Mouse (Mus musculus): Measurements from ENCODE around the gene Slc29a2.

Slc29a2 gene

DNA sequence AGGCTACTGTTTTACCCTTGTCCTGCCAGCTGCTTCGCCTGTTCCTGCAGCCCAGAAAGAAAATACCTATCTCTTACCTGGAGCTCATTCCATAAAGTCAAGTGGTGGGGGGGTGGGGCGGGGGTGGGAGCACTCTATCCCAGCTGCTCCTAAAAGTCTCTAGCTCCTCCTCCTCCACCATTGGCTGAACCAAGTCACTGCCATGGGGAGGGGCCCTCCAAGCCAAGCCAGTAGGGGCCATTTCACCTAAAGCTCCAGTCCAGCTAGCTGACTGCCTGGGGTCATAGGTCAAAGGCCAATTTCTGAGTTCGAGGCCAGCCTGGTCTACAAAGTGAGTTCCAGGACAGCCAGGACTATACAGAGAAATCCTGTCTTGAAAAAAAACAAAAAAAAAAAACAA lies 9.0 kb downstream of the Slc29a2 start:
- no peak for DNase-seq (ENCODE audit: low read depth, low spot score)

DNA sequence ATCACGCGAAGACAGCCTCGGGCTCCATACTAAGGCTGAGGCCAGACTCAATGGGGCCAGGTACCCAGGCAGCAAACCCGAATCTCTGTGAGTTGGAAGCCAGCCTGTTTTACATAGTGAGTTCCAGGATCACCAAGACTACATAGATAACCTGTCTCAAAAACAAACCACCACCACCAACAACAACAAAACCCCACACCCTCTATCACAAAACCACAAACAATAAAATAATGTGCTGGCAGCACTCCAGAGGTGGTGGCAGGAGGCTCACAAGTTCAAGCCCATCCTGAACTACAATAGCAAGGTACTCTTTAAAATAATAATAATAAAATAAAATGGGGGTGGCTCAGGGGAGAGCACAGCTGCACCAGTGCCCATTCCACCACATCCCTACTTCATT lies 12.9 kb downstream of the Slc29a2 start:
- no peak for DNase-seq (ENCODE audit: low read depth, low spot score)

DNA sequence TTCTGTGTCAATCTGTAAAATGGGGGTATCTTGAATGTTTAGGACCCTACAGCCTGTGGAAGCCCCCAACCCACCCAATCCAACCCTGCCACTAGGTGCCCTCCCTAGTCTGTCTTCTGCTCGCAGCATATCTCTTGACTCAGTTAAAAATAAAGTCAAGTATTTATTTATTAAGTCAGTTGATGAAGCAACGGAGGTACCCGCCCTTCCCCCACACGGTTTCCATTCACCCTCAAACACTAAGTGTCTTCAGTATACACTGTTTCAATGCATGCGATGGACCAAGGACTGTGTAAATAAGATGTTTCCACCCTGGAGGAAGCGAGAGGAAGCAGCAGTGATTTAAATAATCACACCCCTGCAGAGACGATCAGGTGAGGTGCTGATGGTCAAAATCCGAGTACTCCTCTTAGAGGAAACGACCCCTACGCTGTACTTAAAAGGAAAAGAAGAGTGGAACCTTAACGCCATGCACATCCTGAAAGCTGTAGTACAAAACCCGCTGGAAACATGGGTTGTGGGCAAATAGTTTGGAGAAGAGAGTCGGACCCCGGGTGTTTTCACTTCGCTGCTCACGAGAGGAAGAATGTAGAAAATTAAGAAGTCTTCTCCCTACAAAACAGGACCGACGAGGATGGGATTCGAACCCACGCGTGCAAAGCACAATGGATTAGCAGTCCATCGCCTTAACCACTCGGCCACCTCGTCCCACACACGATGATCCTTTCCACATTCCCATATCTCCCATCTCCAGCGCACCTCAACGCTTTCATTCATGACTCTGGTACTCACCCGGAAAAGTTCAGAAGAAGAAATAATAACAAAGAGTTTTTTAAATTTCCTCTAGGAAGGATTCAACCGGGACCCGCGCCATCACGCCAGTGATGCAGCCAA lies 14.3 kb downstream of the Slc29a2 start:
- peak; percentile 79 for DNase-seq (ENCODE audit: low read depth, low spot score)

- DNase-seq (ENCODE audit: low read depth, low spot score), result peak; percentile 94
Measured at GRCm38 (mm10) chr19:5038709-5039156, 15.1 kb downstream of the Slc29a2 start, which contains the start of the genes B4gat1 and AC124502.3. Gene B4gat1 (plus strand): TSS chr19:5038826. Gene AC124502.3 (plus strand): TSS chr19:5038891.

GRCm38 (mm10) chr19:5039301-5040114 lies 15.8 kb downstream of the Slc29a2 start:
- no peak for DNase-seq (ENCODE audit: low read depth, low spot score)

GRCm38 (mm10) chr19:5040862-5041523 lies 17.3 kb downstream of the Slc29a2 start, which contains the start of gene Brms1:
Gene Brms1 (plus strand): TSS chr19:5041354.
- DNase-seq (ENCODE audit: low read depth, low spot score), result peak; percentile 94

DNA sequence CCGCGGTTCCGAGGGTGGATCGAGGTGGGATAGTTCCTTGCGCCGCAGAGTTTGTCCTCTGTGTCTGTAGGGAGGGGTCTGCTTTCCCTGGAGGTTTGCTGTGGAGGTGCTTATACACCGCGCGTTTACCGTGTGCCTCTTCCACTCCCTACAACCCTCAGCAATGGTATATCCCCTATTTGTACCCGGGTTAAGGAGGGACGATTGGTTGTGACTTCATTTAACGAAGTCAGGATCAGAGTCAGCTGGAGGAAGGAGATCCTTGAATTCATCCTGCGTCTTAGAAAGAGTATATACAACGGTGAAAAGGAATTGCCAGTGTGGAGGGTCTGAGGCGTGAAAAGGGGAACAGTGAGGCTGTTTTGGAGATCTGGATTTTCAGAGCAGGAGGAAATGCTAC lies 17.9 kb downstream of the Slc29a2 start:
- no peak for DNase-seq (ENCODE audit: low read depth, low spot score)

DNA sequence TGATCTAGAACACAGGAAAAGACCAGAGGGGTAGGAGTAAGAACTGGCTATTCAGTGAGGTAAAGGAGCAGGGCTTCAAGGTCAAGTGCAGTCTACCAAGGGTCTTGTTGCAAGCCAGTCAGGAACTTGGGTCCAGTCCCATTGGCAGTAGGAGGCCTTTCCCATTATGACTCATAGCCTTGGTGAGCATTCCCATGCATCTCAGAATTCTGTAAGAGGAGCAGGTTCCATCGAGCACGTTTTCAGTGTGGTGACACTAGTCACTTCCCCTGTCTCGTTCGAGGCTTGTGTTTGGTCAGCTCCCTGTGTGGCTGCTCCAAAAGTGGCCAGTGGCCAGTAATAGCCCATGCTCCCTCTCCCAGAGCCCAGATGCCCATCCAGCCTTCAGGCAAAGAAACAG lies 21.9 kb downstream of the Slc29a2 start:
- no peak for DNase-seq (ENCODE audit: low read depth, low spot score)

GRCm38 (mm10) chr19:5048138-5049056 lies 24.7 kb downstream of the Slc29a2 start:
- DNase-seq (ENCODE audit: low read depth, low spot score), result no peak

- no peak for DNase-seq (ENCODE audit: low read depth, low spot score)
Measured at GRCm38 (mm10) chr19:5049325-5049724, 25.7 kb downstream of the Slc29a2 start.

DNA sequence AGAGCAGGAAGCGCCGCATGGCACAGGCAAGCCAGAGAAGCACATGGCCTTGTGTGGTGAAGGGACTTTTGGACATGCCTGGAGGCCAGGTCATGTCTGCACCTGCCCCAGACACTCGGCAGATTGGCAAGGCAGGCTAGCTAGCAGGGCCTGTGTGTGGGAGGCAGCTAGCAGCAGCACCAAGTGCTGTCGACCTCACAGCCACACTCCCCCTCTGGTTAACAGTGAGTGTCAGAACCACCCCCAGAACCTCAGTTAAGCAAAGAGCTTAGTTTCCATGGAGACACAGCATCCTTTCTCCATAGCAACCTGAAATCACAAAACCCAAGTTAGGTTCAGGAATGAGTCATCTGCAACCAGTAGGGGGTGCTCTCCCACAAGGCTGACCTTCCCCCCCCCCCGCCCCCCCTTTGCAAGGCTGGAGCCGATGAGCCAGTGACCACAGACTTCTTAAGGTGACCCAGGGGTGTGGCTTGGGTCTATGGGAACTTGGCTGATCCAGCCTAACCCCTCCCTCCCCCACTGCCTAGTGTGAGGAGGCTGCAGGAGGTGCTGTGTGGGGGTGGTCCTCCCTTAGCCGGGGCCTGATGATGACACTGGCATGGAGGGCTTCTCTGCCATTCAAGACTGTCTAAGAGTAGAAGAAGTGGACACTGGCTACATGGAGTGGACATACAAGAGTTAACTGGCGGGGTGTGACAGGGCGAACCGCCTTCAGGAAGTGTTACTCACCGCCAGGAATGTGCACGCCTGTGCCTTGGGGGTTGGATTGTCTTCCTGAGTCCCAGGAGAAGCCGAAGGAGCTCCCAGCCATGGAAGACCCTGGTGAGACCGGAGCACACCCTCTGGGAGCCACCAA lies 26.6 kb downstream of the Slc29a2 start, which contains the start of gene Rin1:
Gene Rin1 (plus strand): TSS at position 435 of the 859 bp plus-strand sequence.
- DNase-seq (ENCODE audit: low read depth, low spot score), result peak; percentile 23

DNA sequence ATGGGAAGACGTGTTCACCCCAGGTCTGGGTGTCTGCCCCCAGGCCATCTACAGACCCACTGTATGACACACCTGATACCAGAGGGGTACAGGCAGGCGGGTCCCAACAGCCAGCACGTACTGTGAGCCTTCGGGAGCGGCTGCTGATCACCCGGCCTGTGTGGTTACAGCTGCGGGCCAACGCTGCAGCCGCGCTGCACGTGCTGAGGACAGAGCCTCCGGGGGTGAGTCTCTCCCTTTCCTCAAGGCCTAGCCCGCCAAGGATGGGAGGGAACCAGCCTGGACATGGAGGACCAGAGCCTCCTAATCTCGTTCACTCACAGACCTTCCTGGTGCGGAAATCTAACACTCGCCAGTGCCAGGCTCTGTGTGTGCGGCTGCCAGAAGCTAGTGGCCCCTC lies 27.4 kb downstream of the Slc29a2 start:
- DNase-seq (ENCODE audit: low read depth, low spot score), result no peak

DNA sequence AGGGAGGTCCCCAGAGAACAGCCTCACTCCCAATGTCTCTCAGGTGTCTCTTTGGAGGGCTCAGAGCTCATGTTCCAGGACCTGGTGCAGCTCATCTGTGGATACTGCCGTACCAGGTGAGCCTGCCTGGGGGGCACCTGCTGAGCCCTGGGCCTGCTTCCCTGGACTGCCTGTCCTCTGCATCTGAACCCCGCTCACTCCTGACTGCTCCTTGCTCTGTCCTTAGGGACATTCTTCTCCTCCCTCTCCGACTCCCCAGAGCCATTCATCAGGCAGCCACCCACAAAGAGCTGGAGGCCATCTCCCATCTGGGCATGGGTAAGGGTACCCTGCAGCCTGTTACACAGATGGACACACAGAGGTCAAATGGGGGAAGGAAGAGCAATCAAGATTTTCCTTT lies 27.9 kb downstream of the Slc29a2 start:
- DNase-seq (ENCODE audit: low read depth, low spot score), result no peak

DNA sequence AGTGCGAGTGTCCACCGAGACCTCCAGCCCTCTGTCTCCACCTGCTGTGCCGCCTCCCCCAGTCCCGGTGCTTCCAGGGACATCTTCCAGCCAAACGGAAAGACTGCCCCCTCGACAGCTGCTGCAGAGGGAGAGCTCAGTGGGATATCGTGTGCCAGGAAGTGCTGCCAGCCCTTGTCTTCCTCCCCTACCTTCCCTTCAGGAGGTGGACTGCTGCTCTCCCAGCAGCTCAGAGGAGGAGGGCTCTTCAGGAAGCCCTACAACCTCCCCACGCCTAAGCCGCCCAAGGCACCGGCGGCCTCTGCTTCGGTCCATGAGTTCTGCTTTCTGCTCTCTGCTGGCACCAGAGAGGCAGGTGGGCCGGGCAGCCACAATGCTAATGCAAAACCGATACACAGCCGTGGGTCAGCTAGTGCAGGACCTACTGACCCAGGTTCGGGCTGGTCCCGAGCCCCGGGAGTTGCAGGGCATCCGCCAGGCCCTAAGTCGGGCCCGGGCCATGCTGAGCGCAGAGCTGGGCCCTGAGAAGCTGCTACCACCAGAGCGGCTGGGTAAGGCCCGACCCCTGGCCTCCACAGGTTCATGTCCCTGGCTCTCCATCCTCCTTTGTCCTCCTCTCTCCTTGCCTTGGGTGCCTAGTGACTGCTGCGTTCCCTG lies 28.6 kb downstream of the Slc29a2 start:
- DNase-seq (ENCODE audit: low read depth, low spot score), result no peak

- DNase-seq (ENCODE audit: low read depth, low spot score), result no peak
Measured at GRCm38 (mm10) chr19:5052853-5053252, 29.2 kb downstream of the Slc29a2 start.

- peak; percentile 75 for DNase-seq (ENCODE audit: low read depth, low spot score)
Measured at GRCm38 (mm10) chr19:5053909-5054308, 30.2 kb downstream of the Slc29a2 start.

DNA sequence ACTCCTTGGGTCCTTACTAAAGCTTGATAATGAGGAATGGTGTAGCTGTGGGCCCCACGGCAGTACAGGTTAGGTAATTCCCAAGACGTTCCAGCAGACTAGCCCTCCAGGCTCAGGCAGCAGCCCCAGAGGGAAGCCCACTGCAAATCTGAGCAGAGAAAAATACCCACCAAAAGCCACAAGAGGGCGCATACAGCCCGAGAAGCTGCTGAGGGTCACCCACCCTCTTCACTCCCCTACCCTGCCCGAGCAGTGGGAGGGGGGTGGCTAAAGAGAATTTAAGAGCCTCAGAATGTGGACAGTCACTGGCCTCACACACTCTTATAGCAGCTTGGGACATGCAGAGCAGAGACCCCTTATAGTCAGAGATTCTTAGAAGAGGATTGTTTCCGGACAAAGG lies 32.6 kb downstream of the Slc29a2 start:
- DNase-seq (ENCODE audit: low read depth, low spot score), result peak; percentile 48

DNA sequence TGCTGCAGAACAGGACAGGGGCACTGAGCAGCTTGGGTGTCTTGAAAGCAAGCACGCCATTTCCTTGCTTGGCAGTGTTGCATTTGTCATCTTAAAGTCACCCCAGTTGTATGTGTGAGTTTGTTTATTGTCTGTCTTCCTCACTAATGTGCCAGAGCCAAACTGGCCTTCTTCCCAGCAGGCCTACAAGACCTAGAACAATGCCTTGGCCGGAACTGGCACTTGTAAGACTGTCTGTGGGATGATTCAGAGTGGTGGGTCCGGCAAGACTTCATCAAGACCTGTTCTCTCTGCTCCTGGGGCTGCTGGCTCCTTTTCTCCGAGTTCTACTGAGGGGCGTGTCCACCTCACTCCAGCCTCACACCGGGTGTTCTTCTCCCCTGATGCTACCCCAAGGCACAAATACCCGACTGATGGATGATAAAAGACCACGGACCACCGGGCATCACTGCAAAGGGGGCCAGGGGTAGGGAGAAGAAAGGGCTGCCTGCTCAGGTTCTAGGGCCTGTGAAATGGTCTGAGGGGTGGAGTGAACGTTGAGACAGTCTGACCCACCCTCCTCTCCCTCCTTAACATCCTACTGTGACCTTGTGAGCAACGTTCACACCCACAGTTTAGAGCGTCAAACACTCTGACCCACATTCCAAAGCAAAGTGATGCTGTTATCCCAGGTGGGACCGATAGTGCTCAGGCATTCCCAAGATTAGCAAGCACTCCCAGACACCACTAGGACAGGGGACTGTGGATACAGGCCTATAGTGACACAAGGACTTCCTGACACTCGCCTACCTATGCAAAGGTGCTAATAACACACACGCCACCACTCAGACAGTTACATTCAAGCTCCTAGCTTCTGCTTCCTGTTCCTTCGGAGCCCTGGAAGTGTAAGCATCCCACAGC lies 34.5 kb downstream of the Slc29a2 start:
- no peak for DNase-seq (ENCODE audit: low read depth, low spot score)
